Mouse (Mus musculus): ENCODE results near the gene Stoml1.

GRCm38 (mm10) chr9:58272855-58273254 is 19.9 kb downstream of the Stoml1 start:
- TF ChIP-seq POLR2A (IDR thresholded peaks at IDR 0.05; ENCODE audit: control insufficient read depth in 1 of 2, insufficient read depth in 1 of 2, low read depth in 1 of 2, low read length in 2 of 2, poor library complexity in 1 of 2) = no peak
- TF ChIP-seq TCF12 (IDR thresholded peaks at IDR 0.05; ENCODE audit: low read depth, low read length) = no peak
- TF ChIP-seq MAFK (IDR thresholded peaks at IDR 0.05; ENCODE audit: borderline replicate concordance, low read depth, low read length) = no peak
- TF ChIP-seq MAZ (IDR thresholded peaks at IDR 0.05; ENCODE audit: low read depth, low read length) = no peak
- no peak for TF ChIP-seq EP300 (IDR thresholded peaks at IDR 0.05; ENCODE audit: low read depth in 1 of 2, low read length in 2 of 2)
- no peak for TF ChIP-seq ELF1 (IDR thresholded peaks at IDR 0.05; ENCODE audit: low read depth, low read length)
- TF ChIP-seq CTCF (IDR thresholded peaks at IDR 0.05 in 2 of 3, conservative IDR thresholded peaks at IDR 0.05 in 1 of 3; ENCODE audit: control insufficient read depth in 1 of 3, insufficient read depth in 1 of 3, low read depth in 2 of 3, low read length in 3 of 3, poor library complexity in 1 of 3, severe bottlenecking in 1 of 3) = no peak
- TF ChIP-seq KAT2A (conservative IDR thresholded peaks at IDR 0.05; ENCODE audit: low read depth, low read length) = no peak
- no peak for TF ChIP-seq HCFC1 (IDR thresholded peaks at IDR 0.05; ENCODE audit: low read depth, low read length)
- no peak for TF ChIP-seq E2F4 (IDR thresholded peaks at IDR 0.05; ENCODE audit: borderline replicate concordance, low read depth, low read length)
- TF ChIP-seq TAL1 (IDR thresholded peaks at IDR 0.05; ENCODE audit: low read length) = no peak
- no peak for TF ChIP-seq GATA1 (IDR thresholded peaks at IDR 0.05; ENCODE audit: low read depth, low read length)
- no peak for TF ChIP-seq POLR2AphosphoS2 (IDR thresholded peaks at IDR 0.05; ENCODE audit: low read length)
- no peak for TF ChIP-seq GABPA (IDR thresholded peaks at IDR 0.05; ENCODE audit: low read depth, low read length)

Data from MEL (cell line).